Mouse (Mus musculus): ENCODE measurements around the gene Cabp4.

The Cabp4 gene

GRCm38 (mm10) chr19:4100718-4101261 lies 43.0 kb downstream of the Cabp4 start:
- DNase-seq = peak; percentile 78 to 88

- peak; percentile 75 to 80 for DNase-seq
These were observed 43.8 kb downstream of the Cabp4 start, which contains the start of gene Pitpnm1 for GRCm38 (mm10) chr19:4099837-4100717. Pitpnm1 (plus strand) TSS chr19:4099998.

GRCm38 (mm10) chr19:4099056-4099455 lies 44.8 kb downstream of the Cabp4 start:
- peak; percentile 92 to 95 for DNase-seq

GRCm38 (mm10) chr19:4098426-4098825 lies 45.4 kb downstream of the Cabp4 start:
- DNase-seq = peak in 1 of 2 experiments; percentile 42

GRCm38 (mm10) chr19:4097441-4097825 lies 46.4 kb downstream of the Cabp4 start:
- DNase-seq = peak in 1 of 2 experiments; percentile 79

- DNase-seq = peak; percentile 99 to 100
These were observed 47.0 kb downstream of the Cabp4 start, which contains the start of gene Cdk2ap2 for GRCm38 (mm10) chr19:4096642-4097440. Cdk2ap2 (plus strand) TSS chr19:4097182.

GRCm38 (mm10) chr19:4095802-4096201 lies 48.0 kb downstream of the Cabp4 start:
- DNase-seq = no peak

- no peak for DNase-seq
These were observed 49.0 kb downstream of the Cabp4 start for GRCm38 (mm10) chr19:4094774-4095303.

GRCm38 (mm10) chr19:4094348-4094747 lies 49.5 kb downstream of the Cabp4 start:
- no peak for DNase-seq

- no peak for DNase-seq
These were observed 50.1 kb downstream of the Cabp4 start for GRCm38 (mm10) chr19:4093772-4094171.

- DNase-seq = no peak
These were observed 51.1 kb downstream of the Cabp4 start for GRCm38 (mm10) chr19:4092750-4093149.

GRCm38 (mm10) chr19:4091383-4091782 lies 52.5 kb downstream of the Cabp4 start:
- no peak for DNase-seq

- no peak for DNase-seq
These were observed 53.4 kb downstream of the Cabp4 start for GRCm38 (mm10) chr19:4090446-4090845.

GRCm38 (mm10) chr19:4089128-4089527 lies 54.7 kb downstream of the Cabp4 start:
- no peak for DNase-seq

GRCm38 (mm10) chr19:4088146-4088545 lies 55.7 kb downstream of the Cabp4 start:
- DNase-seq = no peak

GRCm38 (mm10) chr19:4087090-4087489 lies 56.7 kb downstream of the Cabp4 start:
- DNase-seq = peak in 1 of 2 experiments; percentile 16

- DNase-seq = no peak
These were observed 57.7 kb downstream of the Cabp4 start for GRCm38 (mm10) chr19:4086156-4086555.
